Mouse (Mus musculus) layer of hippocampus, adult 9-11 months (tissue): ENCODE measurements around the gene Uri1.

Source experiments
- DNase-seq: peaks from one replicate; pipeline ENCODE4 v3.0.0; 2022

Uri1 gene

DNA sequence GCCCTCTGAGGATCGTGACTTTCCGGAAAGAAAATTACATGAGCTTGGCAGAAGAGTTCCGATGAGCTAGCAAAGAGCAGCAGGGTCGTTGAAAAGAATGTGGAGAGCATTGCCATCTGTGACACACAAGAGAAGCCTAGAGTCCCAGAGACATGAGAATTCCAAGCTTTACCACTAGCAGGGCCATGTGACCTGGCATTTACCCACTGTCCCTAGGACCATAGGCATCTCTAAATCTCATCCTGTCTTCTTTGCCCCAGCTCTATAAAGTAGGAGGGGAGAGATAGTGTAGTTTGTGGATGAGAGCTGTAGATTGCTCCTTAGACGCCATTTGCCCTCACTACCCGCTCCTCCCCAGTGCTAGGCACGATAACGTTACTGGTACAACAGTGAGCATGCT lies at the start of gene Uri1:
TSS of gene Uri1 (minus strand) at position 101 of the 400 bp plus-strand sequence.
- DNase-seq: no peak

DNA sequence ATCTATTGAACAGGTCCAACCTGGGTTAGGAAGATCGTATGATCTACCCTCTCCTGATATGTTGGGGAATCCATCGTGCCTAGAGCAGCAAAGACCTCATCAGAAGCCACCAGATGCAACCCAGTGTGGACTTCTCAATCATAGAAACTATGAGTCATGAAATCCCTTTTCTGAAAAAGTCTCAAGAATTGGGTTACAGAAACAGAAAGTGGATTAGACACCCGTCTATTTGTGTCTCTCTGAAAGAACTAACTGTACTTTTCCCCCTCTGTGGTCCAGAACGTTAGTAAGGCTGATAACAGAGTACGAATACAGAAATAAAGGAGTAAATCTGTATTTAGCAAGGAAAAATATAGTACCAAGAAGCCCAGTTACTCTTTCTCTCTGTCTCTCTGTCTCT lies 47.7 kb upstream of the Uri1 start:
- DNase-seq: no peak

DNA sequence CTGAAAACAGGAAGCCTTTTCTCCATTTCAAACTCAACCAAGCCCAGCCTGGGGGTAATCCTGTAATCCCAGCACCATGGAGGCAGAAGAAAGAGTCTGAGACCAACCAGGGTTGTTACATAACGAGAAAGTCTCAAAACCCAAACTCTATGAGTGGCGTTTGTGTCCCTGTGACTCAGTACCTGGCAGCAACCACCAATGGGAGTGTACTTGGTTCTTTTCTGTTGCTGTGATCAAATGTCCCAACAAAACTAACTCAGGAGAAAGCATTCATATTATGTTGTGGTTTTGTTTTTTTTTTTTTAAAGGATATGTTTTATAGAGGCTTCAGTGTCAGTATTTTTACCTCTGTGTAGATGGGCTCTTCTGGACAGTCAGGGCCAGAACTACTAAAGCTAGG lies 47.3 kb upstream of the Uri1 start:
- DNase-seq: no peak

DNA sequence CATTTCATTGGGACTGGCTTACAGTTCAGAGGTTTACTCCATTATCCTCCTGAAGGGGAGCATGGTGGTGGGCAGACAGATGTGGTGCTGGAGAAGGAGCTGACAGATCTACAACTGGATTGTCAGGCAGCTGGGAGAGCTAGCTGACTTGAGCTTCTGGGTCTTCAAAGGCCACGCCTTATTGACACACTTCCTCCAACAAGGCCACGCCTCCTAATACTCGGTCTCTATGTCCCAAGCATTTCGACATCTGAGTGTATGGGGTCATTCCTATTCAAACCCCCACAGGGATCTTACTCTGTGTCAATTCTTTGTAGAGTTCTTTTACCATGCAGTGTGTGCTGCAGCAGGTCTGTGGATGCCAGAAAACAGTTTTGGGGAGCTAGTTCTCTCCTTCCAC lies 41.1 kb upstream of the Uri1 start:
- DNase-seq: no peak

GRCm38 (mm10) chr7:38061060-38061970 lies 38.0 kb upstream of the Uri1 start:
- peak; percentile 87 for DNase-seq

DNA sequence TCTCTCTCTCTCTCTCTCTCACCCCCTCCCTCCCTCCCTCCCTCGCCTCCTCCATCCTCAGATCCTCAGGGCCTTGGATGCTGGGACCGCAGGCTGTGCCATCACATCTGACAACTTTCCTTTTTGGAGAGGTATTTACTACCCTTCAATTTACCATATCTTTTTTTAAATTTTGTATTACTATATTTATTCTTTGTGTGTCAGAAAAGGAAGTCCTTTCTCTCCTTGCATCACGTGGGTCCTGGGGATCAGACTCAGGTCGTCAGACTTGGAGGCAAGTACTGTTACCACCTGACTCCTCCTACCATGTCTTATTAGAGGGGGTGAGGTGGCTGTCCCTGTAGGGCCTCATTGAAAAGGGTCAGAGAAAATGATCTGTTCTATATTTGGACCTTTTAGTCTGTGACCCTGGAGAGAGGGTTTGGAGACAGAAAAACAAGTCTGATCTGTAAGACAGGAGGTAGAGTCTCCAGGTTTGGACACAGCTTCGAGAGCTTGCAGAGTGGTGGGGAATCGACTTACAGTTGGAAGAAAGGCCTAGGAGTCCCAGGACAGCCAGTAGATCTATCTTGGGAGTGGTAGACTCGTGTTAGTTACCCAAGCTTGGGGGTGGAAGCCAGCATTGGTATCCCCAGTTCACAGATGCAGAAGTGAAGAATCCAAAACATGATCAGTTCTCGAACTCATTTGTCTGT lies 36.4 kb upstream of the Uri1 start:
- DNase-seq: no peak

GRCm38 (mm10) chr7:38059096-38059495 lies 35.7 kb upstream of the Uri1 start:
- no peak for DNase-seq

- DNase-seq: peak; percentile 18
These were observed 32.6 kb upstream of the Uri1 start for GRCm38 (mm10) chr7:38055996-38056395.

DNA sequence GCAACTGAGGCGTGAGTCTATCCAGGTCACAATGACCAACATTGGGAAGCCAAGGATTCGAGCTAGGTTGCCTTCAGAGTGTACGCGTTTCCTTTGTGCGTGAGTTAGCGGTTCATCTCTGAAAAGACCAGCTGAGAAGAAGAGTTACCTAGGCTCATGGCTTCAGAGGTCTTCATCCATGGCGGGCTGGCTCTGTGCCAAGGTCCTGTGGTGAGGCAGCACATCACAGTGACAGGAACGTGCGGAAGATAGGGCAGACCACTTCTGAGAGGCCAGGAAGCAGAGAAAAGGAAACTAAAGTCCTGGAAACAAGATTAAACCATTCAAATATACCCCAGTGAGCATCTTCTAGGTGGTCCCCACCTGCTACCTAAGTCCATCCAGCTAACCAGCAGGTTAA lies 30.9 kb upstream of the Uri1 start:
- no peak for DNase-seq

GRCm38 (mm10) chr7:38047229-38047628 lies 23.9 kb upstream of the Uri1 start:
- DNase-seq: no peak

- no peak for DNase-seq
These were observed 17.9 kb upstream of the Uri1 start for GRCm38 (mm10) chr7:38041244-38041643.

DNA sequence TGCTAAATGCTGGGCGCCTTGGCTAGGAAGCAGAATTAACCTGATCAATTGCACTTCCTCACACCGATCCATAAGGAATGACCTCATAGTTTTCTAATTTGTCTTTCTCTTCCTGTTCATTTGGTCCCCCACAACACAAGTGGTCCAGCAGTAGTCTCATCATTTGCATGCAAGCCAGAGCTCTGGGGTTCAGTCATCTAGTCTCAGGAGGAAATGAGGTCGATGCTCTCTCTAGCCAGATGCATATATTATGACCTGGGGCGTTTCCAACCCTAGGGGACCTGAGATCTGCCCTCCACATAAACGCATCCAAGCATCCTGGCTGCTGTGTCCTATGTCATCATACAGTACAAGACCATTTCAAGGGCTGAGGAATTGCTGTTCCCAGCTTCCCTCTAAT lies 14.2 kb upstream of the Uri1 start:
- DNase-seq: no peak

DNA sequence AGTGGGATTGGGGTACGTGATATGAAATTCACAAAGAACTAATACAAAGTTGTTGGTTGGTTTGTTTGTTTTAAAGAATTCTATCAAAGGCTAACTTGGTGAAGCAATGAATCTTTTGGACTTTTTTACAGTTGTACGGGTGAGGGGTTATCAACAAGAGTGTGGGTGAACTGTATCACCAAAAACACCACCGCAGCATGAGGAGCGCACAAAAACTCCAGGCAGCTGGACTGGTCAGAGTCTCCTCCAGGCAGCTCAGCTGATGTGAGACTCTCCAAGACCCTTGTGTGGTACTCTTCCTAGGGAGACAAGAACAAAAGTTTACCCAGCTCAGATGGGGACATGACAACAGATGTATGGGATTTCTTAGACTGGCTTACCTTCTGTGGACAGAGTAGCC lies 7.8 kb upstream of the Uri1 start:
- no peak for DNase-seq

DNA sequence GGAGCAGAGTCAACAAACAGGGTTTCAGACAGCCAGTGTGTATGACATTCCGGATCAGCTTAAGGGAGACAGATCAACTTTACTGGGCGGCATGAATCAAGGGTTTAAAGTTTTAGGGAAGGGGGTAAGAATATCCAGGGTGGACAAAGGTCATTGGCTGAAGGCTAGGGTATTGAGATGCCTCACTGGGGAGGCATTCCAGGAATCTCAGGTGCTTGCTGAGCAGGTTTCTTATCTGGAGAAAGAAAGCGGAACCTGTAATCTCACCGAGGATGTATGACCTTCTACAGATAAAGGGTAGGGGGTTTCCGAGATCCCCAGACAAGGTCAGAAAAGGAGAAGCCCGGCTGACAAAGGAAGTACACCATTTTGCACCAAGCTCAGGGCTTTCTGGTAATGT lies 7.3 kb upstream of the Uri1 start:
- DNase-seq: no peak

DNA sequence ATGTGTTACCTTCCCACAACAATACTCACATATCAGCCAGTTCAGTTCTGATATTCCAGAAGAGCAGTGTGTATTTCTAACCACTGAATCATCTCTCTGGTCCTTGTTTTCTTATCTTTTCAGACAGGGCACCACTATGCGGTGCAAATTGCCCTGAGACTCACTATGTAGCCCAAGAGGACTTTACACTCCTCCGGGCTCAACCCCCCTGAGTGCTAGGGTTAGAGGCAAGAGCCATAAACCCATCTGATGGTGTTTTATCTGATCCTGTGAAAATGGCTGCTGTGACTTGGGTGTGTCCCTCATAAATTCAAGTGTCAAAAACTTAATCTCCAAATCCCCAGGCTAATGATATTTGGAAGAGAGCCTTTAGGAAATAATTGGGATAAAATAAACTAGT lies 6.6 kb upstream of the Uri1 start:
- no peak for DNase-seq

GRCm38 (mm10) chr7:38029083-38029482 lies 5.7 kb upstream of the Uri1 start:
- DNase-seq: no peak

- no peak for DNase-seq
These were observed 4.7 kb upstream of the Uri1 start for GRCm38 (mm10) chr7:38027940-38028600.

- no peak for DNase-seq
These were observed 1.5 kb upstream of the Uri1 start for GRCm38 (mm10) chr7:38024839-38025238.

GRCm38 (mm10) chr7:38019770-38020169 lies 3.6 kb downstream of the Uri1 start:
- DNase-seq: no peak

- peak; percentile 89 for DNase-seq
These were observed 4.0 kb downstream of the Uri1 start for GRCm38 (mm10) chr7:38019369-38019749.

DNA sequence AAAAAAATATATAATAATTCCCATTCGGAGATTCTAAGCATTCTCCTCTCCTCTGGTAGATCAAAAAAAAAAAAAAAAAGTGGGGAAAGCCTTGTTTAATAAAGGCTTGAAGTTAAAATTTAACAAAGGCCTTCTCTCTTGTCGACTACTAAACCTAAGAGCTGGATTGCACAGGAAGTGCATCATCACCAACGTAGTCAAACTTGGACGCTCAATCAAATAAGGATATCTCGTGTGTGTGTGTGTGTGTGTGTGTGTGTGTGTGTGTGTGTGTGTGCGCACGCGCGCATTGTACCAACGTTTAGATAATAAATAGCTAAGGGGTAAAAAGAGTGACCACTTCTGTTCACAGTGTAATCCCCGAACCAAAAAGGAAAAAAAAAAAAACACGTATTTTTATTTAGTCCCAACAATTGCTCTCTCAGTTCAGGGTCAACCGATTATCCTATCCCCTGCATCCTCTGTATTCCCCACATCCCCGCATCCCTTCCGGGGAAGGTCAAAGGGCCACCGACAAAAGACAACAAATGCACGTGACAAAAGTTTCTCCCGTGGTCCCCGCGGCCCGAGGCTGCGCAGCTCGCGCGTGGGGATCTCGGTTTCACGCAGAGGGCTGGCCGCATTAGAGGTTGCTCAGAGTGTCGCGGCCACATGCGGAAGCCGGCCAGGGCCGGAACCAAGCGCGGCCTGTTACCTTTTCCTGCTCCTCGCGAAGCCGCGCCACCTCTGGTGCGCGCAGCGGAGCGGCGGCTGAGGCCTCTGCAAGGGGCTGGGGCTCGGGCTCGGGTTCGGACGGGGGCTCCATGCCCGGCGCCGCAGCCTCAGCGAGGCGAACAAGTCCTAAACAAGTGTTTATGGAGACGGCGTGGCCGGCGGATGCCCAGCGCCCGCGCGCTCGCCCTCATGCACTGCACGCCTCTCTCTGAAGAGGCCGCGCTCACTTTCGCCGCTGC lies 4.7 kb downstream of the Uri1 start:
- DNase-seq: peak; percentile 55

GRCm38 (mm10) chr7:38015356-38015755 lies 8.0 kb downstream of the Uri1 start:
- no peak for DNase-seq

DNA sequence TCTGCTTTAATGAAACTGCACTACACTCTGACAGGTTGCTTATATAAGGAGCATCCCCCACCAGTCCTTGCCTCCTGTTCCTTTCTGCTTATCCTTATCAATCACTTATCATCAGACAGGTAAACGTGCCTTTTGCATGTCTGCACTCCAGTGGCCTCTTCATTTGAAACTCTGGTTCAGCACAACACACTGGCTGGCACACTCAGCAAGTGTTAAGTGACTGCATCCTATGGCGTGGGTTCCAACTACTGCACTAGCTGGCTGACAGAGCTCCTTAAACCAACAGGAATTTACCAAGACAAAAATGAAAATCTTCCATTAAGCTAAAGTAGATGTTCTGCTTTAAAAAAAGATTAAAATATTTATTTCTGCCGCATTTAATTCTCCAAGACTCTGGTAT lies 9.4 kb downstream of the Uri1 start:
- no peak for DNase-seq
